12 mouse cellular contexts compared by ENCODE assay signal in the genomic region with DNA sequence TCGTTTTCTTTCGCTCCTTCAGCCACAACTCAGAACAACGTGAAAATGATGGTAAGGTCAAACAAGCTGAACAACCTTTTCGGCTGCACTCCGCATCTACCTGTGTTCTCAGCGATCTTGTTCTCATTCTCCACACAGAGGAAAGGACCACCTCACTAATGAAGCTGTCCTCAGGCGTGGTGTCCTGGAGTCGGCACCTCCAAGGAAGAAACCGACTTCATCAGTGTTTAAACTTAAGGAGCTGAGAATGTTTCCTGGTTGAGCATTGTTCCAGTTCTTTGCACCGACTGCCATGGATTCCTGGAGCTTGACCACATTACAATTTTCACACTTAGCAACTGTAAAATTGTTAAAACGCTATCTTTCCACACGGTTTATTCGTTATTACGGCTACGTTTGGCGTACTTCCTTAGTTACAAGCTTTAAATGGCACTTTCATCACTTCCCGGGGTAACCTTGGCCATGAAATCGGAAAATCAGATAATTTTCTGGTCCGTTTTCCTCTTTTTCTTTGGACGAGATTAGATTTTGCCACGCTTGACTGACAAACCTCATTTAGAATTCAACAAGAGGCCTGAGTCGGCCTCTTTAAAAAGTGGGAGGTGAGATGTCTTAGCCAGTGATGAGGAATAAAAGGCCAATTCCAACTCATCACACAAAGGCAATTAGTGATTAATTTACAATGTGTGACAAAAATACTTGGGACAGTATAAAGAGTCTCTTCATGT.
A peak's percentile ranks its signal among the peaks of the same experiment; 100 is the strongest.
DNase-seq lines count a peak whose midpoint lies in the region; ATAC-seq and TF ChIP-seq lines count a peak whose summit lies in the region.
"Had no signal": no experiment of that assay in that cellular context is flagged by ENCODE, and none has a peak within 500 bp of the region (broad histone marks: within the 10 kb centered on the region; RNA-seq: fewer than 3 reads in every experiment).

No protein-coding gene starts in this region.

- no peak overlapping the region for H3K27ac ChIP-seq in cerebellum, adult 2 months (ENCODE audit: insufficient read depth, low read length)
- no peak overlapping the region for H3K27ac ChIP-seq in testis, adult 2 months (ENCODE audit: control insufficient read depth, insufficient read depth, low read depth, low read length)
- peak overlapping the region; percentile 46; the same call in 1 of the 2 replicates for H3K27ac ChIP-seq in midbrain, embryonic 12.5 days (replicated peaks)

- H3K4me3 ChIP-seq in cerebellum, adult 2 months (replicated peaks; ENCODE audit: insufficient read depth, low read depth, low read length) = peak overlapping the region; percentile 40
- peak overlapping the region; percentile 51 for H3K4me3 ChIP-seq in testis, adult 2 months (ENCODE audit: control insufficient read depth, low read depth, low read length)
- H3K4me3 ChIP-seq in midbrain, embryonic 12.5 days = 0 out of 2 replicates have a peak overlapping the region, but pooled peaks have one; percentile 20

- H3K9me3 ChIP-seq in midbrain, embryonic 12.5 days = no peaks in the 10 kb centered on the region
- H3K9me3 ChIP-seq: G1E had no signal

- no peak for DNase-seq in cerebellum, adult 2 months
- DNase-seq in cerebellum, adult 11 months = no peak
- DNase-seq in testis, postnatal 14 days (ENCODE audit: low spot score) = no peak
- DNase-seq in right cerebral cortex, adult 18-20 months = no peak
- DNase-seq in lung, postnatal 25 days (ENCODE audit: low spot score) = no peak
- no peak for DNase-seq in layer of hippocampus, adult 8-10 months (ENCODE audit: low spot score in 2 of 2)
- DNase-seq: adrenal gland, adult 8-10 months; kidney, postnatal 10 days; thymus, postnatal 4 days had no signal

- H3K4me1 ChIP-seq in cerebellum, adult 2 months (ENCODE audit: control insufficient read depth, insufficient read depth, low read length) = no peaks in the 10 kb centered on the region
- no peaks in the 10 kb centered on the region for H3K4me1 ChIP-seq in testis, adult 2 months (ENCODE audit: control insufficient read depth, insufficient read depth, low read length)
- peaks cover 8% of the 10 kb centered on the region; the same call in 1 of the 2 replicates for H3K4me1 ChIP-seq in midbrain, embryonic 12.5 days

- H3K9ac ChIP-seq in midbrain, embryonic 12.5 days (replicated peaks) = no peak overlapping the region

- no peak for TF ChIP-seq POLR2A in cerebellum, adult 2 months (IDR thresholded peaks at IDR 0.05; ENCODE audit: borderline replicate concordance, insufficient read depth, low read length)
- no peak for TF ChIP-seq POLR2A in testis, adult 2 months (IDR thresholded peaks at IDR 0.05; ENCODE audit: control insufficient read depth, low read depth, low read length)

- peak overlapping the region; percentile 48 for H3K4me2 ChIP-seq in midbrain, embryonic 12.5 days (replicated peaks)

- WGBS in cerebellum, adult 2 months = 15% methylated on average over 22 of the region's 22 CpGs
- 28% methylated on average over 22 of the region's 22 CpGs for WGBS in midbrain, embryonic 12.5 days

- TF ChIP-seq CTCF in cerebellum, adult 2 months (IDR thresholded peaks at IDR 0.05; ENCODE audit: borderline replicate concordance, insufficient read depth, low read depth, low read length) = no peak
- TF ChIP-seq CTCF in testis, adult 2 months (IDR thresholded peaks at IDR 0.05; ENCODE audit: control insufficient read depth, insufficient read depth, insufficient replicate concordance, low read depth, low read length) = no peak

- no peaks in the 10 kb centered on the region for H3K36me3 ChIP-seq in testis, adult 2 months (ENCODE audit: control insufficient read depth, insufficient read depth, low read length)
- H3K36me3 ChIP-seq in midbrain, embryonic 12.5 days = no peaks in the 10 kb centered on the region
- H3K36me3 ChIP-seq: G1E had no signal

- H3K27me3 ChIP-seq in cerebellum, adult 2 months (ENCODE audit: control insufficient read depth, insufficient read depth, low read length) = no peaks in the 10 kb centered on the region
- H3K27me3 ChIP-seq in testis, adult 2 months (ENCODE audit: control insufficient read depth, insufficient read depth, low read length) = no peaks in the 10 kb centered on the region
- H3K27me3 ChIP-seq in midbrain, embryonic 12.5 days = peaks cover 14% of the 10 kb centered on the region

- ATAC-seq in midbrain, embryonic 12.5 days (ENCODE audit: low FRiP score, low read depth) = peak; percentile 69
